Mouse (Mus musculus) testis, adult 2 months (tissue): ENCODE measurements at regions not wholly inside any gene's neighbourhood (a gene's known extent, or its start where the extent isn't known, plus 50 kb on each side); places are given as distances from the start of the nearest gene placed in this dataset.

Source experiments
- H3K27ac ChIP-seq: fragments of 200-500 bp; 2 replicates; pipeline ENCODE4 v1.5.1; 2012; ENCODE audit warnings: low read depth, low read length; ENCODE audit not compliant: control insufficient read depth, insufficient read depth
- H3K27me3 ChIP-seq: fragments of 200-500 bp; 2 replicates; pipeline ENCODE4 v1.6.1; 2012; ENCODE audit warnings: mild to moderate bottlenecking, low read length, moderate library complexity; ENCODE audit not compliant: control insufficient read depth, insufficient read depth
- H3K36me3 ChIP-seq: fragments of 200-500 bp; 2 replicates; pipeline ENCODE4 v1.6.1; 2012; ENCODE audit warnings: mild to moderate bottlenecking, low read length; ENCODE audit not compliant: control insufficient read depth, insufficient read depth
- H3K4me1 ChIP-seq: fragments of 200-500 bp; 2 replicates; pipeline ENCODE4 v1.6.1; 2012; ENCODE audit warnings: low read length; ENCODE audit not compliant: control insufficient read depth, insufficient read depth
- H3K4me3 ChIP-seq: fragments of 200-500 bp; 2 replicates; pipeline ENCODE4 v1.5.1; 2012; ENCODE audit warnings: low read depth, mild to moderate bottlenecking, low read length, moderate library complexity, mixed read lengths; ENCODE audit not compliant: control insufficient read depth
- CTCF ChIP-seq: fragments of 200-500 bp; IDR thresholded peaks from 2 replicates; pipeline ENCODE4 v1.5.1; 2012; ENCODE audit warnings: low read depth, mild to moderate bottlenecking, inconsistent platforms, low read length, moderate library complexity; ENCODE audit not compliant: control insufficient read depth, insufficient read depth, insufficient replicate concordance
- POLR2A ChIP-seq: fragments of 200-500 bp; IDR thresholded peaks from 2 replicates; pipeline ENCODE4 v1.6.1; 2012; ENCODE audit warnings: low read depth, mild to moderate bottlenecking, inconsistent platforms, low read length, moderate library complexity; ENCODE audit not compliant: control insufficient read depth

GRCm38 (mm10) chr15:25305801-25306200 is 107.8 kb downstream of the Basp1 start:
- Histone ChIP-seq H3K4me3 (no peak overlapping the region), H3K36me3 (no peaks in the 10 kb centered on the region), H3K27ac (no peak overlapping the region), H3K4me1 (no peaks in the 10 kb centered on the region), H3K27me3 (no peaks in the 10 kb centered on the region)
- TF ChIP-seq POLR2A = no peak
- TF ChIP-seq CTCF = no peak

GRCm38 (mm10) chr15:25303379-25303778 is 110.2 kb downstream of the Basp1 start:
- TF ChIP-seq POLR2A (no peak), CTCF (no peak)
- Histone ChIP-seq H3K27ac (no peak overlapping the region), H3K27me3 (no peaks in the 10 kb centered on the region), H3K36me3 (no peaks in the 10 kb centered on the region), H3K4me1 (no peaks in the 10 kb centered on the region), H3K4me3 (no peak overlapping the region)

- Histone ChIP-seq H3K4me1 (no peaks in the 10 kb centered on the region), H3K27me3 (no peaks in the 10 kb centered on the region), H3K36me3 (no peaks in the 10 kb centered on the region), H3K27ac (no peak overlapping the region), H3K4me3 (no peak overlapping the region)
- TF ChIP-seq CTCF (no peak), POLR2A (no peak)
Observed at GRCm38 (mm10) chr15:25302671-25303294, 110.8 kb downstream of the Basp1 start.

GRCm38 (mm10) chr15:25301810-25302209 is 111.8 kb downstream of the Basp1 start:
- H3K27me3 ChIP-seq = no peaks in the 10 kb centered on the region
- no peak overlapping the region for H3K27ac ChIP-seq
- no peaks in the 10 kb centered on the region for H3K36me3 ChIP-seq
- H3K4me1 ChIP-seq = no peaks in the 10 kb centered on the region
- TF ChIP-seq CTCF = no peak
- TF ChIP-seq POLR2A = no peak
- H3K4me3 ChIP-seq = no peak overlapping the region

GRCm38 (mm10) chr15:25297278-25297677 is 116.3 kb downstream of the Basp1 start:
- Histone ChIP-seq H3K27ac (no peak overlapping the region), H3K36me3 (no peaks in the 10 kb centered on the region), H3K4me3 (no peak overlapping the region), H3K27me3 (no peaks in the 10 kb centered on the region), H3K4me1 (no peaks in the 10 kb centered on the region)
- TF ChIP-seq CTCF = no peak
- TF ChIP-seq POLR2A = no peak

GRCm38 (mm10) chr15:25296714-25297113 is 116.8 kb downstream of the Basp1 start:
- no peaks in the 10 kb centered on the region for H3K4me1 ChIP-seq
- H3K36me3 ChIP-seq = no peaks in the 10 kb centered on the region
- no peak for TF ChIP-seq CTCF
- TF ChIP-seq POLR2A = no peak
- no peaks in the 10 kb centered on the region for H3K27me3 ChIP-seq
- no peak overlapping the region for H3K27ac ChIP-seq
- H3K4me3 ChIP-seq = no peak overlapping the region

- Histone ChIP-seq H3K27ac (no peak overlapping the region), H3K4me1 (no peaks in the 10 kb centered on the region), H3K27me3 (no peaks in the 10 kb centered on the region), H3K36me3 (no peaks in the 10 kb centered on the region), H3K4me3 (no peak overlapping the region)
- TF ChIP-seq CTCF = no peak
- no peak for TF ChIP-seq POLR2A
Observed at GRCm38 (mm10) chr15:25295753-25296152, 117.8 kb downstream of the Basp1 start.
